ENCODE assay signal across 20 mouse cellular contexts in the genomic region with DNA sequence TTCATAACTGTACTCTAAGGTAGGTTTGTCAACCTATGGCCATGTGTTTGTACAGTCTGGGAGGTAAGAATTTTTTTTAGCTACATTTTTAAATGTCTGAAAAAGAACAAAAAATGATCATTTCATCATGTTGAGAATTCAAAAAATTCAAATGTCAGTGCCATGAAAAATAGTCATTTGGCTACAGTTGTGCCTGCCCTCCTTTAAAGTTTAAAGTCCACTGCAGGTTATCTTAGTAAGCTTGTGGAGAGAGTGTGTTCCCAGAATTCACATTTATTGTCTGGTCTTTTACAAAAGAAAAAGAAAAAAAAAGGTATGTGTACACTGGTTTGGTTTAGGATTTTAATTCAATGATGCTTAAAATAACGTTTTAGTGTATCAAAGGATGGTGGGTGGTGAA.
"Had no signal": no experiment of that assay in that cellular context is flagged by ENCODE, and none has a peak within 500 bp of the region (broad histone marks: within the 10 kb centered on the region; RNA-seq: fewer than 3 reads in every experiment).

No protein-coding gene starts in this region.

- H3K4me3 ChIP-seq: layer of hippocampus, adult 2 months; limb, embryonic 10.5 days; limb, embryonic 13.5 days; midbrain, embryonic 12.5 days; neural tube, embryonic 13.5 days; stomach, embryonic 15.5 days had no signal

- H3K4me2 ChIP-seq: limb, embryonic 13.5 days; liver, embryonic 11.5 days; lung, embryonic 14.5 days; midbrain, embryonic 12.5 days; neural tube, embryonic 13.5 days; stomach, embryonic 15.5 days had no signal

- DNase-seq: kidney, adult 18-20 months; kidney, postnatal 25 days; layer of hippocampus, adult 9-11 months; liver, postnatal 0 days; lung, embryonic 14.5 days; retina, postnatal 1 day; right cerebral cortex, postnatal 25 days; spleen, adult 18-20 months; thymus, postnatal 25 days had no signal

- H3K9ac ChIP-seq: limb, embryonic 13.5 days; liver, embryonic 14.5 days; liver, postnatal 0 days; lung, embryonic 14.5 days; midbrain, embryonic 12.5 days; neural tube, embryonic 13.5 days; stomach, embryonic 15.5 days had no signal

- H3K4me1 ChIP-seq: stomach, embryonic 15.5 days had no signal

- H3K27ac ChIP-seq: layer of hippocampus, adult 2 months; limb, embryonic 10.5 days; limb, embryonic 13.5 days; liver, embryonic 14.5 days; macrophage; midbrain, embryonic 12.5 days; neural tube, embryonic 13.5 days; stomach, embryonic 15.5 days had no signal

- H3K27me3 ChIP-seq: limb, embryonic 13.5 days; midbrain, embryonic 12.5 days; neural tube, embryonic 13.5 days; stomach, embryonic 15.5 days had no signal

- H3K36me3 ChIP-seq: midbrain, embryonic 12.5 days; neural tube, embryonic 13.5 days; stomach, embryonic 15.5 days had no signal

- ATAC-seq: intestine, embryonic 16.5 days; liver, postnatal 0 days; lung, postnatal 0 days had no signal

- H3K9me3 ChIP-seq: limb, embryonic 10.5 days; limb, embryonic 13.5 days; midbrain, embryonic 12.5 days; neural tube, embryonic 13.5 days; stomach, embryonic 15.5 days had no signal
